Mouse (Mus musculus) lung, adult 2 months (tissue): ENCODE measurements around the gene Glt8d1.

Source experiments
- CTCF ChIP-seq: fragments of 200-500 bp; IDR thresholded peaks from 2 replicates; pipeline ENCODE4 v1.5.1; 2011; ENCODE audit warnings: mild to moderate bottlenecking, low read length, control low read depth; ENCODE audit not compliant: insufficient read depth
- POLR2A ChIP-seq: fragments of 200-500 bp; IDR thresholded peaks from 2 replicates; pipeline ENCODE4 v1.6.1; 2011; ENCODE audit warnings: low read depth, mild to moderate bottlenecking, control low read depth, low read length, borderline replicate concordance; ENCODE audit errors: extremely low read depth

DNA sequence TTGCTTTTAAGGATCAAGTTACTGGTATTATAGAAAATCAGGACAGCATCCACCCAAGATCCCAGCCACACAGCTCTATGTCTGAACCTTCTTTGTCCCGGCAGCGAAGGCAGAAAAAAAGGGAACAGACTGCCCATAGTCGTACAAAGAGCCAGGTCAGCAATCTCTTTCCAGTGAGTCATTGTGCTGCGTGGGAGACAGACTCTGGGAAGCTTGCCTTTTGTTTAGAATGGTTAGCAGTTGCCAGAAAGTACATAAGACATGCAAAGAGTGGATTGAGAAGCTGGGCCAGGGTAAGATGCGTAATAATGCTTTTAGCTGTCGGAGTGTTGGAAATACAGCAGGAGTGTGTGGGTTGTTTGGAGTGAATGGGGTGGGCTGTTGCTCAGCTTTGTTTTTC lies 27.0 kb upstream of the Glt8d1 start:
- TF ChIP-seq CTCF (no peak), POLR2A (no peak)
